Mouse (Mus musculus): Measurements from ENCODE around the gene Grin3b. TPM values are rescaled to one million over a fixed set of nuclear protein-coding genes. Genes with fewer than 3 reads are reported as not detected.
A peak's percentile ranks its signal among the peaks of the same experiment; 100 is the strongest.

Gene Grin3b
- polyA plus RNA-seq, 1 experiment from 2014 or later = 0.14 TPM

DNA sequence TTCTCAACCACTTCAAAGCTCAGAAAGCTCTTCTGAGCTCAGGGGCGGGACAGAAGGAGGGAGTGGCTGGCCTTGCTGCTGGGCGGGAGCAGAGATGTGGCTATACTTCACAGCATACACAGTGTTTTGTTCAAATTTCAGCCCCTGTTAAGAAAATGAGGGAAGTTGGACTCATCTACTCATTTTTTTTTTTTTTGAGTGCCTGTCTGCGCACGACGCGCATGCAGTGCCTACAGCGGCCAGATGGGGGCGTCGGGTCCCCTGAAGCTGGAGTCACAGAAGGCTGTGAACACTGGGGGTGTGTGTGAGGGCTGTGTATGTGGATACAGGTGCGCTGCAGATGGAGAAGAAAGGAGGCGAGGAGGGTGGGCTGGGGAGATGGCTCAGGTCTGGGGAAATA lies 16.4 kb downstream of the Grin3b start:
- Histone ChIP-seq H3K9me3 (ENCODE audit: control insufficient read depth, low read length) (peaks cover 3% of the 10 kb centered on the region), H3K36me3 (ENCODE audit: control insufficient read depth, insufficient read depth, low read length) (peaks cover 8% of the 10 kb centered on the region; the same call in 1 of the 2 replicates), H3K9ac (ENCODE audit: low read depth, low read length) (peak overlapping the region; percentile 92; the same call in 1 of the 2 replicates), H3K4me3 (ENCODE audit: low read depth, low read length) (peak overlapping the region; percentile 1; the same call in 1 of the 2 replicates), H3K4me2 (peak overlapping the region; percentile 93), H3K27me3 (replicated peaks; ENCODE audit: control insufficient read depth, insufficient read depth, low read length) (peaks cover 8% of the 10 kb centered on the region), H3K4me1 (replicated peaks; ENCODE audit: control insufficient read depth, insufficient read depth, low read length) (peaks cover 53% of the 10 kb centered on the region), H3K27ac (ENCODE audit: low read depth, low read length) (peak overlapping the region; percentile 98)
- no peak for ATAC-seq (replicated peaks; ENCODE audit: low FRiP score)
- peak; percentile 84 for DNase-seq (ENCODE audit: low spot score)
- WGBS = 2% methylated on average over 11 of the region's 11 CpGs

DNA sequence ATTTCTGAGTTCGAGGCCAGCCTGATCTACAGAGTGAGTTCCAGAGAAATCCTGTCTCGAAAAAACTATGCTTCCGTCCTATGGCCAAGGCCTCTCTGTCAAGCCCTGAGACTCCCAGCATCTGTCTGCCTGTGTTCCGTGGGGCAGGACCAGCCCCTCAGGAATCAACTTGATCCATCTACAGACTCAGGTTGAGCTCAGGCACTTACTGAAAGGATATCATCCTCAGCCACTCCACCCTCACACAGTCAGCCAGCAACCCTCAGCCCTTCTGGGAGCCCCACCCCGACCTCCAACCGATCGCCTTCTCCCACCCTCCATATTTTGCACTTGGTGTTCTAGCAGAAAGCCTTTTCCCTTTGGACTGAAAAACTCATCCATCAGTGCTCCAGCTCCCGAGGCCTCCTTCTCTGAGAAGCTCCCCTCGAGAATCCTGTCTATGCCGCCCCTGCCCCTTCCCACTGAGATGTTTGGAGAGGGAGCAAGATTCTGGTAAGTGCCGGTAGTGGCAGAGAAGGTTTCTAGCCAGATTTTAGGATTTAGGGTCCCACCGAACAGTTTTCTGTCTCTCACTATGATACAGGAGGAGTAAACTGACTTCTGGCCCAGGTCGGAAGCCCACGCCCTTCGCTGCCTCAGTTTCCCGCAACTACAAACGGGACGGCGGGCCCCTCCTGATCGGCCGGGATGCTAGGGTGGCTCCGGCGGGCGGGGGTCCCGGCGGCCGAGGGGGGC lies 17.4 kb downstream of the Grin3b start:
- Histone ChIP-seq H3K4me2 (peak overlapping the region; percentile 93), H3K4me1 (replicated peaks; ENCODE audit: control insufficient read depth, insufficient read depth, low read length) (peaks cover 46% of the 10 kb centered on the region), H3K9ac (ENCODE audit: low read depth, low read length) (peak overlapping the region; percentile 44), H3K27ac (ENCODE audit: low read depth, low read length) (peak overlapping the region; percentile 68), H3K27me3 (replicated peaks; ENCODE audit: control insufficient read depth, insufficient read depth, low read length) (peaks cover 8% of the 10 kb centered on the region), H3K9me3 (ENCODE audit: control insufficient read depth, low read length) (peaks cover 3% of the 10 kb centered on the region), H3K4me3 (ENCODE audit: low read depth, low read length) (peak overlapping the region; percentile 60), H3K36me3 (ENCODE audit: control insufficient read depth, insufficient read depth, low read length) (peaks cover 16% of the 10 kb centered on the region)
- ATAC-seq (replicated peaks; ENCODE audit: low FRiP score) (no peak), DNase-seq (ENCODE audit: low spot score) (no peak)
- WGBS = 12% methylated on average over 27 of the region's 27 CpGs

DNA sequence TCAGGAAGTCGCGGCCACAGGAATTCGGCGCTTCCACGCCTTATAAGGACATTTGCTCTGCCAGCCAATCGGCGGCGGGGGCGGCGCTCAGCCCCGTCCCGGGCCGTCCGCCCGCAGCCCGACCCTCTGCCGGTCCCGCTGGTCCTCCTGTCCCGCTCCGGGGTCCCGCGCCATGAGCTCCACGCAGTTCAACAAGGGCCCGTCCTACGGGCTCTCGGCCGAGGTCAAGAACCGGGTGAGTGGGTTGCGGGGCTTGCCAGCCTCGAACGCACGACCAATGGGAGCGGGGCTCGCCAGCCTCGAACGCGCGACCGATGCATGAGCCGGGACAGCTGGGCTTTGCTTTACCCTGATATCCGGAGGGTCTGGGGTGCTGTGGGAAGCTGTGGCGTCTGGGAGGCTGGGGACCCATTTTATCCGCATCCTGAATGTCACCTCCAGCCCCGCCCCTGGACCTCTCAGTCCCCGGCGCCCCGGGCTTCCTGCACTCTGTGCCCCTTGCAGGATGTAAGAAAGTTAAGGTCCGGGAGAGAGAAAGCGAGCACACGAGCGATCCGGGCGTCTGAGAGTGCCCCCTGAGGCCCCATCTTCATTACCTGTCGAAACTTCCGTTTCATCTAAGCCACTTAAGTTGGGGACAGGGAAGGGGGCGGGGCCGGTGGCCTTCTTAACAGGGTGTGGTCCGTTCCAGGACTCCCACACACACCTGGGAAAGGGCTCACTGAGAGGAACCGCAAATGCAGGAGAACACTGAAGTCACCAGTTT lies 18.2 kb downstream of the Grin3b start, which contains the start of gene Cnn2:
Gene Cnn2, plus strand, starts transcription at position 79 of the 766 bp plus-strand sequence.
- peak within 1 kb of the TSS; percentile 44 for H3K9ac ChIP-seq (ENCODE audit: low read depth, low read length)
- peaks cover 8% of the 10 kb centered on the region for H3K27me3 ChIP-seq (replicated peaks; ENCODE audit: control insufficient read depth, insufficient read depth, low read length)
- under 1% methylated on average over 59 of the region's 59 CpGs for WGBS
- DNase-seq (ENCODE audit: low spot score) (no peak), ATAC-seq (replicated peaks; ENCODE audit: low FRiP score) (no peak)
- H3K27ac ChIP-seq (ENCODE audit: low read depth, low read length) = peak within 1 kb of the TSS; percentile 98
- H3K4me2 ChIP-seq = peak within 1 kb of the TSS; percentile 93
- H3K4me1 ChIP-seq (replicated peaks; ENCODE audit: control insufficient read depth, insufficient read depth, low read length) = peaks cover 40% of the 10 kb centered on the region
- peak within 1 kb of the TSS; percentile 60 for H3K4me3 ChIP-seq (ENCODE audit: low read depth, low read length)
- H3K9me3 ChIP-seq (ENCODE audit: control insufficient read depth, low read length) = peaks cover 3% of the 10 kb centered on the region
- peaks cover 22% of the 10 kb centered on the region for H3K36me3 ChIP-seq (ENCODE audit: control insufficient read depth, insufficient read depth, low read length)

DNA sequence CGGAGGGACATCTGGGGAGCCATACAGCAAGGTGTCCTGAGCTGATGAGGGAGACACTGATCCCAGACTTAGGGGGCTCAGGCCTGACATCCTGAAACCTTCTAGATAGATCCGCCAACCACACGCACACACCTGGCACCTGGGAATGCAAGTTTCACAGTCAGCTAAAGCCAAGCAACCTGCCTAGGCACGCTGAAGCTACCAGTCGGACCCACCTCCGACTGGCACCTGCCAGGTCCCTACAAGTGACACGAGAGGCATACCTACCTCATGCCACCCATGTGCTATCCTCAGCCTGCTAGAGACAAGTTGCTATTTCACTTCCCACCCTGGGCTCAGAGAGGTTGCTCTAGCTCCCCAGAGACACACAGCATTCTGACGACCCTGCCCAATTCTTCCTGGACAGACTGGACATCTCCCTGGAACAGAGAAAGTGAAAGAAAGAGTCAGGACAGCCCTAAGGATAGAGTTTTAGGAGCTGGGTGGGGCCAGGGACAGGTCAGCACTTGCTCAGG lies 18.8 kb downstream of the Grin3b start:
- H3K27me3 ChIP-seq (replicated peaks; ENCODE audit: control insufficient read depth, insufficient read depth, low read length) = peaks cover 8% of the 10 kb centered on the region
- H3K4me3 ChIP-seq (ENCODE audit: low read depth, low read length) = peak overlapping the region; percentile 60
- H3K4me2 ChIP-seq = peak overlapping the region; percentile 93
- H3K9ac ChIP-seq (ENCODE audit: low read depth, low read length) = peak overlapping the region; percentile 44
- H3K36me3 ChIP-seq (ENCODE audit: control insufficient read depth, insufficient read depth, low read length) = peaks cover 27% of the 10 kb centered on the region
- DNase-seq (ENCODE audit: low spot score) (no peak), ATAC-seq (replicated peaks; ENCODE audit: low FRiP score) (no peak)
- H3K27ac ChIP-seq (ENCODE audit: low read depth, low read length) = no peak overlapping the region
- 38% methylated on average over 8 of the region's 8 CpGs for WGBS
- peaks cover 43% of the 10 kb centered on the region for H3K4me1 ChIP-seq (replicated peaks; ENCODE audit: control insufficient read depth, insufficient read depth, low read length)
- H3K9me3 ChIP-seq (ENCODE audit: control insufficient read depth, low read length) = peaks cover 3% of the 10 kb centered on the region

DNA sequence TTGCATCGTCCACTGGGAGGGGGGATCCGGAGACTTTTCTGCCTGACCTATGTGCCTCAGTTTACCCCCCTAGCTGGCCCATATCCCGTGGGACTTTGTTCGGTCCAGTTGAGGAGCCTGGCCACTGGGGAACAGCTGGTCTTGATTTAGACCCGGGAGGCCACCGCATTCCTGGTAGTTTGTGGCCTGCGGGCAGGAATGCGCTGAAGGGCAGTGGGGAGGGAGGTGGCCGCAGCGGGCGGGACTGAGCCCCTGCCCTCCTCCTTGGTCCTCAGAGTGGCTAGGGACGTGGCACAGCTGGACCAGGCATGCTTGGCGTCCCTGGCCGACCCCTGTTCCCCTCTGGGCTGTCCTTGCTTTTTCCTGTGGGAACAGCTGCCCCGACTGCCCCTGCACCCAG lies 19.4 kb downstream of the Grin3b start:
- peak overlapping the region; percentile 60 for H3K4me3 ChIP-seq (ENCODE audit: low read depth, low read length)
- H3K4me2 ChIP-seq = peak overlapping the region; percentile 93
- peaks cover 8% of the 10 kb centered on the region for H3K27me3 ChIP-seq (replicated peaks; ENCODE audit: control insufficient read depth, insufficient read depth, low read length)
- peaks cover 32% of the 10 kb centered on the region for H3K36me3 ChIP-seq (ENCODE audit: control insufficient read depth, insufficient read depth, low read length)
- DNase-seq (ENCODE audit: low spot score) (no peak), ATAC-seq (replicated peaks; ENCODE audit: low FRiP score) (no peak)
- no peak overlapping the region; the same call in 1 of the 2 replicates for H3K27ac ChIP-seq (ENCODE audit: low read depth, low read length)
- H3K9ac ChIP-seq (ENCODE audit: low read depth, low read length) = peak overlapping the region; percentile 15; the same call in 1 of the 2 replicates
- peaks cover 3% of the 10 kb centered on the region for H3K9me3 ChIP-seq (ENCODE audit: control insufficient read depth, low read length)
- WGBS = 35% methylated on average over 15 of the region's 15 CpGs
- peaks cover 46% of the 10 kb centered on the region for H3K4me1 ChIP-seq (replicated peaks; ENCODE audit: control insufficient read depth, insufficient read depth, low read length)

DNA sequence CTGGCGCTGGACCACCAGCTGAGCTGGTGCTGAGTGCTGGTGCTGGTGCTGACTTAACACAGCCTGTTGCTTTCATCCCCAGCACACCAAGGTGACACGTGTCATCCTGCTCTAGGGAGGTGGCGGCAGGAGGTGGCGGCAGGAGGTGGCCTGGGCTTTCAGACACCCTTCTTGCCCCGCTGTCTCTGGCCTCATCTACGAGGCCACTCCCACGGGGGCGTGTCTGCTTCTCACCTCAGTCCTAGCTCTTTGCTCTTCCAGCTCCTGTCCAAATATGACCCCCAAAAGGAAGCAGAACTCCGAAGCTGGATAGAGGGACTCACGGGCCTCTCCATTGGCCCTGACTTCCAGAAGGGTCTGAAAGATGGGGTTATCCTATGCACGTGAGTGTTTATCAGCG lies 20.6 kb downstream of the Grin3b start:
- H3K27me3 ChIP-seq (replicated peaks; ENCODE audit: control insufficient read depth, insufficient read depth, low read length) = peaks cover 8% of the 10 kb centered on the region
- WGBS = 80% methylated on average over 12 of the region's 12 CpGs
- no peak overlapping the region for H3K4me3 ChIP-seq (ENCODE audit: low read depth, low read length)
- H3K36me3 ChIP-seq (ENCODE audit: control insufficient read depth, insufficient read depth, low read length) = peaks cover 32% of the 10 kb centered on the region
- H3K27ac ChIP-seq (ENCODE audit: low read depth, low read length) = no peak overlapping the region
- H3K9me3 ChIP-seq (ENCODE audit: control insufficient read depth, low read length) = peaks cover 3% of the 10 kb centered on the region
- H3K4me2 ChIP-seq = no peak overlapping the region
- no peak for ATAC-seq (replicated peaks; ENCODE audit: low FRiP score)
- no peak for DNase-seq (ENCODE audit: low spot score)
- H3K4me1 ChIP-seq (replicated peaks; ENCODE audit: control insufficient read depth, insufficient read depth, low read length) = peaks cover 46% of the 10 kb centered on the region
- H3K9ac ChIP-seq (ENCODE audit: low read depth, low read length) = no peak overlapping the region

DNA sequence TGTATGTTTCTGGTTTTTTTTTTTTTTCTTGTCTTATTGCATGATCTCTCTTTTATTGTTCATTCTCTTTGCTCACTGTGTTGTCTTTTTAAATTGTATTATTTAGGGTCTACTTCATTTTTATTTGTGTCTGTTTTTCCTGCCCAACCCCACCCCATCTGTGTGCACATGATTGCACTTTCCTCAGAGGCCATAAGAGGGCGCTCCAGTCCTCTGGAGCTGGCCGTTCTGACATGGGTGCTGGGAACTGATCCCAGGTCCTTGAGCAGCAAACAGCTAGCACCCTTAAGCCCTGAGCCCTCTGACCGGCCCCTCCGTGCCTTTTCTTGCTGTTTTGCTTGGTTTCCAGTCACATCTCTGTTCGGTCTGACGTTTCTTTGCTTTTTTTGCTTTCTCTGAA lies 21.0 kb downstream of the Grin3b start:
- H3K4me3 ChIP-seq (ENCODE audit: low read depth, low read length) = no peak overlapping the region
- H3K27me3 ChIP-seq (replicated peaks; ENCODE audit: control insufficient read depth, insufficient read depth, low read length) = peaks cover 8% of the 10 kb centered on the region
- 86% methylated on average over 6 of the region's 6 CpGs for WGBS
- peaks cover 3% of the 10 kb centered on the region for H3K9me3 ChIP-seq (ENCODE audit: control insufficient read depth, low read length)
- no peak overlapping the region for H3K27ac ChIP-seq (ENCODE audit: low read depth, low read length)
- no peak overlapping the region for H3K9ac ChIP-seq (ENCODE audit: low read depth, low read length)
- H3K4me1 ChIP-seq (replicated peaks; ENCODE audit: control insufficient read depth, insufficient read depth, low read length) = peaks cover 42% of the 10 kb centered on the region
- DNase-seq (ENCODE audit: low spot score) (no peak), ATAC-seq (replicated peaks; ENCODE audit: low FRiP score) (no peak)
- H3K4me2 ChIP-seq = no peak overlapping the region
- H3K36me3 ChIP-seq (ENCODE audit: control insufficient read depth, insufficient read depth, low read length) = peaks cover 32% of the 10 kb centered on the region

DNA sequence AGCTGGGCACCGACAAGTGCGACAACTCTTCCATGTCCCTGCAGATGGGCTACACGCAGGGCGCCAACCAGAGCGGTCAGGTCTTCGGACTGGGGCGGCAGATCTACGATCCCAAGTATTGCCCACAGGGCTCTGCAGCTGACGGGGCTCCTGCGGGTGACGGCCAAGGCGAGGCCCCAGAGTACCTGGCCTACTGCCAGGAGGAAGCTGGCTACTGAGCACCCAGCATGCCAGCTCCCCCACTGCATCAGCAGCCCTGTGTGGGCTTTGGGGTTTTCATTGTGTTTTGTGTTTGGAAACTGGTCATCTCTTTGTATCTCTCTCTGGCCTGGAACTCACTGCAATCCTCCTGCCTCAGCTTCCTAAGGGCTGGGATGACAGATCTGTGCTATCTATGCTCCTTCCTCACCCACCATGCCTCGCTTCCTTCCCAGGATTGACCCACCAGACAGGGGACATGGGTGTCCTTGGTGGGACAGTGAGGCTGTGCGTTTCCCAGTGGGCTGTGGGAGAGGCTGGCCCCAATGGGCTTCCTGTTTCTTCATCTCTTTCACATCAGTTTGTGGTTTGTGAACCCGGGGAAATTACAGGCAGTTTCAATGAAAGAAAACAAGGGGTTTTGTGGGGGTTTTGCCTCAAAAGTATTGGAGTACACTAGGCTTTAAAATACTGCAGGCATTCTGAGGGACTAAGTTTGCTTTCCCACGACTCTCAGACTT lies 24.0 kb downstream of the Grin3b start:
- Histone ChIP-seq H3K27me3 (replicated peaks; ENCODE audit: control insufficient read depth, insufficient read depth, low read length) (peaks cover 4% of the 10 kb centered on the region), H3K4me2 (peak overlapping the region; percentile 12; the same call in 1 of the 2 replicates), H3K9ac (ENCODE audit: low read depth, low read length) (0 out of 2 replicates have a peak overlapping the region, but pooled peaks have one; percentile 14), H3K36me3 (ENCODE audit: control insufficient read depth, insufficient read depth, low read length) (peaks cover 32% of the 10 kb centered on the region), H3K4me1 (replicated peaks; ENCODE audit: control insufficient read depth, insufficient read depth, low read length) (peaks cover 25% of the 10 kb centered on the region), H3K9me3 (ENCODE audit: control insufficient read depth, low read length) (peaks cover 3% of the 10 kb centered on the region), H3K27ac (ENCODE audit: low read depth, low read length) (no peak overlapping the region), H3K4me3 (ENCODE audit: low read depth, low read length) (no peak overlapping the region)
- 81% methylated on average over 16 of the region's 16 CpGs for WGBS
- no peak for DNase-seq (ENCODE audit: low spot score)
- ATAC-seq (replicated peaks; ENCODE audit: low FRiP score) = no peak
